Mouse (Mus musculus): ENCODE data around the gene Limk2.

Gene Limk2

DNA sequence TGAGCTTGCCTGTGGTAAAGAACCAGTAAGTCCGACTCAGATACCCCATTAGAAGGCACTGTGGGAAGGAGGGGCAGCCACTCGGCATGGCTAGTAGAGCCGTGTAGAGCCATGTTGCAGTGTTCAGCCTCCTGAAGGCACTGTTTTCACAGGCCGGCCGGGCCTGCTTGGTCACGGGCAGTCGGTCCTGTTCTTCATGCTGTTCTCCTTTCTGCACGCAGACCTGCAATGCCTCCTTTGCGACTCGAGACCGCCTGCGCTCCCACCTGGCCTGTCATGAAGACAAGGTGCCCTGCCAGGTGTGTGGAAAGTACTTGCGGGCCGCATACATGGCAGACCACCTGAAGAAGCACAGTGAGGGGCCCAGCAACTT, 110.2 kb downstream of the Limk2 start:
- in situ Hi-C loops (cut with MseI, MboI): no loop called here

DNA sequence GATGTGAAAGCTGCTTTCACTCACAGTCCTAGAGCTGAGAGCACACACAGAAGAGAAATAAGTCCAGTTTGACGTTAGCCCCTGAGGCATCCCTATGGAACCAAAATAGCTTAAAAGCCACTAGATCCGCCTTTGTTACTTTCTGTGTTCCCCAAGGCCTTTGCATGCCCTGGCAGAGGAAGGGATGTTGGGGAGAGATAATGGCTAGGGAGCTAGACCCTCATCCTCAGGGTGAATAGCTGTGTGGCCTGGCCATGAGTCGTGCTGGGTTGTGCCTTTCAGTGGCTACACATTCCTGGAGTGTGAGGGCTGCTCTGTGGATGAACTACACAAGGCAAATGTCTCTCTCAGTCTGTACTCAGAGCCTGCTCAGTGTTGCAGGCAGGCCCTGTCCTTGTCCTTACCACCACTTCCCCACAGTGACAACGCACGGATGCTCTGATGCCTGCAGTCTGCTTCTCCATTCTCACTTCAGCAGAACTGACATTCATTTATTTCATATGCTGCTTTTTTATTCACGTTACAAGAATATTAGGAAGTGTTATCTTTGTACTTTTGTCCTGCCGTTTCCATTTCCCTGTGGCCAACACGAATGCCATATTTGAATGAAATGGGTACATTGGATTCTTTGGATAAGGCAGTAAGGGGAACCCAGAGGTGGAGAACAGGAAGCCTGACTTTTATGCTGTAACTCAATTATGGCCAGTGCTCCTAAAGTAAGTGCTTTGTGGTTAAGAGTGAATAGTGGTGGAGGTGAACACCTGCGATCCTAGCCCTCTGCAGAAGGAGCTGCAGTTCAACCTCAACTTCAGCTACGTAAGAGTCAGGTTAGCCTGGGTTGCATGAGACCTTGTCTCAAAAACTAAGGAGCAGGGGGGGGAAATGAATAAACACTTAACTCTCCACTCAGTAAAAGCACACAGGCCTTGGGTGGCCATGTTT, 110.8 kb downstream of the Limk2 start:
- in situ Hi-C loops (cut with MseI, MboI): no loop called here

DNA sequence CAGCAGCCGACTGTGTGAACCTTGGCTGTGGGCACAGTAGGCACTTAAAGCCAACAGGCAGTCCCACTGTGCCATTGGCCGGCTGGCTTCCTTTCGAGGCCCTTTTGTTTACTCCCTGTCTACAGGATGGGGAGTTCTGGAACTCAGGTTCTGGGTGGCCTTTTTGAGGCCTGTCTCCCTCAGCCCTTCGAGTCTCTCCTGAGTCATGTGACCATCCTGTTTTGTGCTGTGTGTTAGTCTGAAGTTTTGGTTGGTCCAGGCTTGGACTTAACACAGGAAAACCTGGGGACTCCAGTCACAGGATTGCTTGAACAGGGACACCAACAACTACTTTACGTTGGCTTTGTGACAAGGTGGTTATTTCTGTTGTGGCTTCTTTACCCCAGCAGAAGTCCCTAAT, 112.9 kb downstream of the Limk2 start:
- in situ Hi-C loops (cut with MseI, MboI): no loop called here

DNA sequence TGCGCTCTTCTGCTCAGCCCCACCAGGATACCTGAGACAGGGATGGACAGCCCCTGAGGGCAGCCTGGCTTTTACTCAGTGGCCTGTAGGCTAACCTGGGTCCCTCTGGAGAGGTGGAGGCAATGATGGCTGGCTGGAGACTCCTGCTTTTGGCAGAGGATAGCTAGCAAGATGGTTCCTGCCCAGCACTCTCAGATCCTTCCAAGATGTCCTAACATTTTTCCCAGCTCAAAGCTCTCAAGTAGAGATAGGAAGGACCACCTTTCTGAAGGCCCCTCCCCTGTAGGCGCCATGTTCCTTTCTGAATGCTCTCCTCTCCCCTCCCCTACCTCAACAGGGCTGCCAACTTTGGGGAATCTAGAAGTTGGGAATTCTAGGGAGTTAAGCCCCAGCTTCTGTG, 114.3 kb downstream of the Limk2 start:
- in situ Hi-C loops (cut with MseI, MboI): no loop called here

All from mouse trophoblast stem cell (cell line).